Mouse (Mus musculus): ENCODE data around the gene Rprml.

DNA sequence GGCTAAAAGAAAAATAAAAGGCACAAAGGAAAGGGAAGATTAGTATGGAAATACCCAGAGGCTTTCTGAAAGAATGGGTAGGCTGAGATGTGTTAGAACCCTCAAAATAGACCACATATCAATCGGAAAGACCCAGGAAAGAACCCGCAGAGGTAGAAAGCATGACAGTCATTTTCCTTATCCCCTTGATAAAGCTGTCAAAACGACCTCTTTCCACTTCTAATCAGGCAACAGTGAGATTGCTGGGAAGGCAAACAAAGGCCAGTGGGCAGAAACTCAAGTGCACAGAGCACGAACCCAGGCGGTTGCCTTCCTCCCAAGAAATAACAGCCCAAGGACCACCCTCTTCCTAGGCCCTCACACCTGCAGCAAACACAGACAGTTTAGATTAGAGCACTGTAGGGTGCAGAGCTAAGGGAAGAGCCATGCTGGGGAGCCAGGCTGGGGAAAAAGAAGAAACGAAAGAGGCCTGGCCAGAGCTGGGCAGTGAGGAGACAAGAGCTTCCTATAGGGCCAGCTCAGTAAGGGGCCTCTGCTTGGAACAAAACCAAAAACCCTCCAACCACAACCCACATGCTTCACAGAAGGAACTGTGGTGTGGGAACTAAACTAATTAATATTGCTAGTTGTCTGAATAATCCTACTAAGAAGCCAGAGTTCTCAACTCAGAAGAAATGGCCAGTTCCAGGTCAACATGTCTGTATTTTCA lies 39.1 kb downstream of the Rprml start:
- TF ChIP-seq CTCF (IDR thresholded peaks at IDR 0.05): no peak
- TF ChIP-seq EP300 (IDR thresholded peaks at IDR 0.05): no peak
